Mouse (Mus musculus): ENCODE results near the gene Itih1. TPM values are rescaled to one million over a fixed set of nuclear protein-coding genes. Genes with fewer than 3 reads are reported as not detected.

The Itih1 gene
- polyA plus RNA-seq, 1 experiment = not detected

DNA sequence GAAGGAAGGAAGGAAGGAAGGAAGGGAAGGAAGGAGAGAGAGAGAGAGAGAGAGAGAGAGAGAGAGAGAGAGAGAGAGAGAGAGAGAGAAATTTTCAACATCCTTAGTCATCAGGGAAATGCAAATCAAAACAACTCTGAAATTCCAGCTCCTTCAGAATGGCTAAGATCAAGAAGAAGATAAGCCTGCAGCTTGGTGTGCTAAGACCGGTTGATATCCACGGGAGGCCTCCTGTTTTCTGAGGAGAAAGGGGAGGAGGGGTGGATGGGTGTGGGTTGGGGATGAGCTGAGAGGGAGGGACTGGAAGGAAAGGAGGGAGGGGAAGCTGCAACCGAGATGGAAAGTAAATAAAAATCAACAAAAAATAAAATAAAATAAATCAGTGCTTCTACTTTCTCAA, 57.8 kb downstream of the Itih1 start:
- Histone ChIP-seq H3ac (ENCODE audit: control insufficient read depth, insufficient read length, low read depth) (no peak overlapping the region), H3K79me3 (ENCODE audit: low read depth) (no peaks in the 10 kb centered on the region), H3K36me3 (ENCODE audit: control insufficient read depth, insufficient read depth) (no peaks in the 10 kb centered on the region), H3K4me3 (ENCODE audit: insufficient read depth, poor library complexity, severe bottlenecking) (no peak overlapping the region), H3K27me3 (ENCODE audit: control insufficient read depth, insufficient read depth, insufficient read length) (no peaks in the 10 kb centered on the region), H3K79me2 (ENCODE audit: control insufficient read depth, insufficient read depth) (no peaks in the 10 kb centered on the region)
- TF ChIP-seq MYOD1 (IDR thresholded peaks at IDR 0.05; ENCODE audit: control insufficient read depth, insufficient read length, low read depth) (no peak), CEBPB (IDR thresholded peaks at IDR 0.05; ENCODE audit: low read depth) (no peak), MAX (IDR thresholded peaks at IDR 0.05) (no peak), CTCF (IDR thresholded peaks at IDR 0.05; ENCODE audit: control insufficient read depth, insufficient read depth, insufficient read length) (no peak), FOSL1 (IDR thresholded peaks at IDR 0.05; ENCODE audit: insufficient read depth, low read length, poor library complexity, severe bottlenecking) (no peak), USF1 (IDR thresholded peaks at IDR 0.05; ENCODE audit: low read depth) (no peak), MYOG (IDR thresholded peaks at IDR 0.05; ENCODE audit: control insufficient read depth, extremely low read depth, insufficient read length) (no peak)

DNA sequence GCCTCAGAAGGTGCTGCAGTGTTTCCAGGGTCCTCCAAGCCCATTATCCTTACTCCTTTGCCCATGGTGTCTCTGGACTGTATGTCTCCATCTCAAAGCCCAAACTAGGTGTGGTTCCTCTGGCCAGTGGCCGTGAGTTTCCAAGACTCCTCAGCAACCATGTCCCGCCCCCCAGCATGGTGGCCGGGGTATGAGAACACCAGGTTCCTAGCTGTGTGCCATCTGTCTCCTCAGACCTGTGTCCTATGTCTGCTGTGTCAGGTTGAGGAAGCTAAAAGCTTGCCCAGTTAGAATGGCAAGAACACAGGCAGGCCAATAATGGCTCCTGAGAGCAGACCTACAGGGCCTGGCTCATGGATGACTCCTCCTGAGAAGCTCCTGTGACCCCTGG, 61.4 kb downstream of the Itih1 start:
- no peaks in the 10 kb centered on the region for H3K79me2 ChIP-seq (ENCODE audit: control insufficient read depth, insufficient read depth)
- TF ChIP-seq MYOD1 (IDR thresholded peaks at IDR 0.05; ENCODE audit: control insufficient read depth, insufficient read length, low read depth) (no peak), FOSL1 (IDR thresholded peaks at IDR 0.05; ENCODE audit: insufficient read depth, low read length, poor library complexity, severe bottlenecking) (no peak), USF1 (IDR thresholded peaks at IDR 0.05; ENCODE audit: low read depth) (no peak), MYOG (IDR thresholded peaks at IDR 0.05; ENCODE audit: control insufficient read depth, extremely low read depth, insufficient read length) (no peak), CEBPB (IDR thresholded peaks at IDR 0.05; ENCODE audit: low read depth) (no peak), MAX (IDR thresholded peaks at IDR 0.05) (no peak), CTCF (IDR thresholded peaks at IDR 0.05; ENCODE audit: control insufficient read depth, insufficient read depth, insufficient read length) (no peak)
- H3ac ChIP-seq (ENCODE audit: control insufficient read depth, insufficient read length, low read depth) = no peak overlapping the region
- H3K4me3 ChIP-seq (ENCODE audit: insufficient read depth, poor library complexity, severe bottlenecking) = no peak overlapping the region
- no peaks in the 10 kb centered on the region for H3K79me3 ChIP-seq (ENCODE audit: low read depth)
- H3K27me3 ChIP-seq (ENCODE audit: control insufficient read depth, insufficient read depth, insufficient read length) = no peaks in the 10 kb centered on the region
- no peaks in the 10 kb centered on the region for H3K36me3 ChIP-seq (ENCODE audit: control insufficient read depth, insufficient read depth)

DNA sequence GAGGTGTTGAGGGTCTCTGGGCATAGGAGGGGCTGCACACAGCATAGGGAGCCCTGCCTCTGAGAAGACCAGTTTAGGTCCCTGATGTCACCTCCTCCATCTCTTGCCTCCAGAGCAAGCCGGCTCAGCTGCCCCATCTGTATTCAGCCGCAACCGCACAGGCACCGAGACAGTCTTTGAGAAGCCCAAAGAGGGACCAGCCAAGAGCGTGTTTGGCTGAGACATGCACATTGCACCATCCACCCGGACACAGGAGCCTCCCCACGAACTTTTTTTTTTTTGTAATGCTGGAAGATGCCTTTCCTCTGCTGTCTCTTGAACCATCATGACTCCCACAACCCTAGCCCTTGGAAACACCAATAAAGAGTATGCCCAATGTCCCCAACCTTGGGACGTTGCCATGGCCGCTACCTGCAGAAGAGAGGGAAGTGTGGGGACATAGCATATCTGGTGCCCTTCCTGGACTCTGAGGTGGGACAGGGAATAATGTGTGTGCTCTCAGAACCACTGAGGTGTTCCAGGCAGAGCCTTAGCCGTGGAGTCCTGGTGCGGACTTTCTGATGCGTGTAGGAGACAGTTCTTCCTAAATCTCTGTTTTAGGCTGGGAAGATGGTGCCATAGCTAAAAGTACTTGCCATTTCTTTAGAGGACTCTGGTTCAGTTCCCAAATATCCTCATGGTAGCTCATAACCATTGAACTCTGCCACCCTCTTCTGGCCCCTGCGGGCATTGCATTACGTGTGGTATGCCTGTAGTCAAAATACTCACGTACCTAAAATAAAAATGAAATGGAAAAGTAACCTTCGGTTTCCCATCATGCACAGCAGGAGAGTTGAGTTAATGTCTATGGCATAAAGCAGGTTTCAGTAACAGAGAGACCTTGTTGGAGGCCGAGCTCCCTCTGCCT, 62.0 kb downstream of the Itih1 start:
- Histone ChIP-seq H3K27me3 (ENCODE audit: control insufficient read depth, insufficient read depth, insufficient read length) (no peaks in the 10 kb centered on the region), H3K79me2 (ENCODE audit: control insufficient read depth, insufficient read depth) (no peaks in the 10 kb centered on the region), H3ac (ENCODE audit: control insufficient read depth, insufficient read length, low read depth) (no peak overlapping the region), H3K36me3 (ENCODE audit: control insufficient read depth, insufficient read depth) (no peaks in the 10 kb centered on the region), H3K79me3 (ENCODE audit: low read depth) (no peaks in the 10 kb centered on the region), H3K4me3 (ENCODE audit: insufficient read depth, poor library complexity, severe bottlenecking) (no peak overlapping the region)
- TF ChIP-seq MAX (IDR thresholded peaks at IDR 0.05) (no peak), CTCF (IDR thresholded peaks at IDR 0.05; ENCODE audit: control insufficient read depth, insufficient read depth, insufficient read length) (peak; percentile 30), MYOG (IDR thresholded peaks at IDR 0.05; ENCODE audit: control insufficient read depth, extremely low read depth, insufficient read length) (no peak), FOSL1 (IDR thresholded peaks at IDR 0.05; ENCODE audit: insufficient read depth, low read length, poor library complexity, severe bottlenecking) (no peak), USF1 (IDR thresholded peaks at IDR 0.05; ENCODE audit: low read depth) (no peak), MYOD1 (IDR thresholded peaks at IDR 0.05; ENCODE audit: control insufficient read depth, insufficient read length, low read depth) (no peak)

GRCm38 (mm10) chr14:30880251-30880650, 62.8 kb downstream of the Itih1 start:
- TF ChIP-seq FOSL1 (IDR thresholded peaks at IDR 0.05; ENCODE audit: insufficient read depth, low read length, poor library complexity, severe bottlenecking) = no peak
- no peak for TF ChIP-seq CTCF (IDR thresholded peaks at IDR 0.05; ENCODE audit: control insufficient read depth, insufficient read depth, insufficient read length)
- TF ChIP-seq CEBPB (IDR thresholded peaks at IDR 0.05; ENCODE audit: low read depth) = no peak
- no peak for TF ChIP-seq USF1 (IDR thresholded peaks at IDR 0.05; ENCODE audit: low read depth)
- no peak for TF ChIP-seq MYOG (IDR thresholded peaks at IDR 0.05; ENCODE audit: control insufficient read depth, extremely low read depth, insufficient read length)
- no peak for TF ChIP-seq MYOD1 (IDR thresholded peaks at IDR 0.05; ENCODE audit: control insufficient read depth, insufficient read length, low read depth)
- no peak for TF ChIP-seq MAX (IDR thresholded peaks at IDR 0.05)

DNA sequence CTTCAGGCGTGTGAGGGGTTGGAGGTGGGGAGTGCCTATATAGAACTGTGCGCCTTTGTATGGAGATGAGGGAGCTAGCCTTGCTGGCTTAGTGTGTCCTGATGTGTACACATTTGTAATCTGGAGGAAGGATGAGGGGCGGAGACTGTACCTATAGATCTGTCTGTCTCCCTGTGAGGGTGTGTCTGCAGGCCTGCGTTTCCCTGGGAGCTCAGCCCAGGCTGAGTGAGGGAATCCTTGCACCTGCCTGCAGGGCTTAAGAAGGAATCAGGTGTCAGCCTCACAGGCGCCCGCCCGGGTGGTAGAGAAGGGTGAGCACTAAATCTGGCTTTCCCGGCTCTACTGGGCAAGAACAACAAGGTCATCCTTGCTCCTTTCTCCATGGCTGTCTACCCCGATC, 63.3 kb downstream of the Itih1 start:
- no peaks in the 10 kb centered on the region for H3K79me3 ChIP-seq (ENCODE audit: low read depth)
- peaks cover 4% of the 10 kb centered on the region for H3K36me3 ChIP-seq (ENCODE audit: control insufficient read depth, insufficient read depth)
- H3K4me3 ChIP-seq (ENCODE audit: insufficient read depth, poor library complexity, severe bottlenecking) = no peak overlapping the region
- no peak overlapping the region for H3ac ChIP-seq (ENCODE audit: control insufficient read depth, insufficient read length, low read depth)
- TF ChIP-seq MYOD1 (IDR thresholded peaks at IDR 0.05; ENCODE audit: control insufficient read depth, insufficient read length, low read depth) = no peak
- TF ChIP-seq CEBPB (IDR thresholded peaks at IDR 0.05; ENCODE audit: low read depth) = no peak
- TF ChIP-seq MYOG (IDR thresholded peaks at IDR 0.05; ENCODE audit: control insufficient read depth, extremely low read depth, insufficient read length) = no peak
- no peak for TF ChIP-seq CTCF (IDR thresholded peaks at IDR 0.05; ENCODE audit: control insufficient read depth, insufficient read depth, insufficient read length)
- no peak for TF ChIP-seq USF1 (IDR thresholded peaks at IDR 0.05; ENCODE audit: low read depth)
- no peak for TF ChIP-seq MAX (IDR thresholded peaks at IDR 0.05)
- no peak for TF ChIP-seq FOSL1 (IDR thresholded peaks at IDR 0.05; ENCODE audit: insufficient read depth, low read length, poor library complexity, severe bottlenecking)
- H3K79me2 ChIP-seq (ENCODE audit: control insufficient read depth, insufficient read depth) = no peaks in the 10 kb centered on the region
- H3K27me3 ChIP-seq (ENCODE audit: control insufficient read depth, insufficient read depth, insufficient read length) = no peaks in the 10 kb centered on the region

More at GRCm38 (mm10) chr14:30880251-30880650, 62.8 kb downstream of the Itih1 start:
- Histone ChIP-seq H3ac (ENCODE audit: control insufficient read depth, insufficient read length, low read depth) (no peak overlapping the region), H3K36me3 (ENCODE audit: control insufficient read depth, insufficient read depth) (peaks cover 4% of the 10 kb centered on the region), H3K79me3 (ENCODE audit: low read depth) (no peaks in the 10 kb centered on the region), H3K4me3 (ENCODE audit: insufficient read depth, poor library complexity, severe bottlenecking) (no peak overlapping the region), H3K79me2 (ENCODE audit: control insufficient read depth, insufficient read depth) (no peaks in the 10 kb centered on the region), H3K27me3 (ENCODE audit: control insufficient read depth, insufficient read depth, insufficient read length) (no peaks in the 10 kb centered on the region)

Other genes starting within 250 kb of the Itih1 start
- gene Sfmbt1, start 228.4 kb downstream of the Itih1 start, polyA plus RNA-seq (2012; fragmentation: generic; extraction: Trizol) = 5.1 TPM
- 15.7 TPM for gene Tmem110, start 117.7 kb downstream of the Itih1 start, polyA plus RNA-seq (2012; fragmentation: generic; extraction: Trizol)
- 10.3 TPM for gene Mustn1, start 64.1 kb downstream of the Itih1 start, polyA plus RNA-seq (2012; fragmentation: generic; extraction: Trizol)
- 0.11 TPM for gene Itih4, start 56.8 kb downstream of the Itih1 start, polyA plus RNA-seq (2012; fragmentation: generic; extraction: Trizol)
- 0.01 TPM for gene Itih3, start 19.5 kb downstream of the Itih1 start, polyA plus RNA-seq (2012; fragmentation: generic; extraction: Trizol)
- 4.2 TPM for gene Nek4, start 8.1 kb upstream of the Itih1 start, polyA plus RNA-seq (2012; fragmentation: generic; extraction: Trizol)
- gene Glt8d1, start 58.1 kb upstream of the Itih1 start, polyA plus RNA-seq (2012; fragmentation: generic; extraction: Trizol) = 13.4 TPM
- gene Spcs1, start 58.4 kb upstream of the Itih1 start, polyA plus RNA-seq (2012; fragmentation: generic; extraction: Trizol) = 218 TPM
- 14.3 TPM for gene Pbrm1, start 75.8 kb upstream of the Itih1 start, polyA plus RNA-seq (2012; fragmentation: generic; extraction: Trizol)
- gene Gnl3, start 75.9 kb upstream of the Itih1 start, polyA plus RNA-seq (2012; fragmentation: generic; extraction: Trizol) = 56.7 TPM
- gene Smim4, start 185.7 kb upstream of the Itih1 start, polyA plus RNA-seq (2012; fragmentation: generic; extraction: Trizol) = 70.5 TPM
- 322 TPM for gene Nt5dc2, start 187.8 kb upstream of the Itih1 start, polyA plus RNA-seq (2012; fragmentation: generic; extraction: Trizol)
- gene Stab1, start 225.4 kb upstream of the Itih1 start, polyA plus RNA-seq (2012; fragmentation: generic; extraction: Trizol) = 0.25 TPM